Mouse (Mus musculus) right cerebral cortex, postnatal 36 days (tissue): ENCODE measurements around the gene Med29.

Experiments used
- DNase-seq, 2 experiments: peaks; one replicate each; pipeline ENCODE4 v3.0.0; 2022; ENCODE audit warnings: low spot score in 2 of 2, mixed read lengths in 1 of 2

The Med29 gene

DNA sequence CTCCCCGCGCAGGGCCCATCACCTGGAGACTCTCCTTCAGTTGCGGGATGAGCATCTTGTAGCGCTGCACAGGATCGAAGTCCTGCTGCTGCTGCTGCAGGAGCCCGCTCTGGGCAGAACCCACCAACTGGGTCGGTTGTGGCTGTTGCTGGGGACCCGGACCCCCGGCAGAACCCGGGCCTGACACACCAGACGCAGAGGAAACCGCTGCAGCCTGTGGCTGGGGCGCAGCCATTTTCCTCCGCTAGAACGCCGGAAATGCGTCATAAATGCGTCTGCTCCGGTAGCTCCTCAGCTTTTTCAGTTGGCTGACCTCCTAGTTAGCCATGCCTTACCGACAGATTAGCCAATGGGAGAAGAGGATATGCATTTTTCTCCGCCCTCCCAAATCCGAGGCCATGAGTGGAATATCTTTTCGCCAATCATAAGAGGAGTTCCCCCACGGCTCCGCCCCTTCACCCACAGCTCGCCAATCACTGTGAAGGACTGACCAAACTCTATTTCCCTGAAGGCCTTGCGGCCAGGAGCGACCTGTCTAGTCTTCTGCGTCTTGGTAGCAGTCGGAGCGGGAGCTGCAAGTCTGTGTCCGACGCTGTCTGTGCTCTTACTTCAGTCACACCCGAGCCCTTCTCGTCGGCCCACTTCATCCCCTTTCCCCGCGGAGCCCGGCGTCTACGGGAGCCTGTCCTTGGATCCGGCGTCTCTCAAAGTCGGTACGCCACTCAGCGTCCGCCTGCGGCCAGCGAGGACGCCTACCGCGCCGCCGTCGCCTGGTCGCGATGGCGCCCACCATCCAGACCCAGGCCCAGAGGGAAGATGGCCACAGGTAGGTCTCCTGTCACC, at the start of gene Med29, which contains the start of gene Paf1:
Med29 (minus strand) TSS at position 280 of the 843 bp plus-strand sequence.
Paf1 (plus strand) TSS at position 523 of the 843 bp plus-strand sequence.
- DNase-seq, result peak; percentile 98 to 99

GRCm38 (mm10) chr7:28441776-28442485, 49.4 kb upstream of the Med29 start:
- no peak for DNase-seq

- DNase-seq, result no peak
These were observed 48.2 kb upstream of the Med29 start for GRCm38 (mm10) chr7:28440739-28441138.

- no peak for DNase-seq
These were observed 46.3 kb upstream of the Med29 start for GRCm38 (mm10) chr7:28438771-28439170.

DNA sequence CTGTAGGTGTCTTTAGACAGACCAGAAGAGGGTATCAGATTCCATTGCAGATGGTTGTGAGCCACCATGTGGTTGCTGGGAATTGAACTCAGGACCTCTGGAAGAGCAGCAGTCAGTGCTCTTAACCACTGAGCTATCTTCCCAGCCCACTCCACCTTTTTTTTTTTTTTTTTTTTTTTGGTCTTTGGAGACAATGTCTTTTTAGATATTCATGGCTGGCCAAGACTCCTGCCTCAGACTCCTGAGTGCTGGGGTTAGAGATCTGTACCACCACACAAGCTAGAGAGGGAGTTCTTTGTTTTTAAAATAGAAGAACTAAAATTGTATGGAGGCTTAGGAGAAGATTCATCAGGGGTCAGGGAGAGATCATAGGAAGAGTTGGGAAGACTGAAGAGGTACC, 45.5 kb upstream of the Med29 start:
- DNase-seq, result no peak

DNA sequence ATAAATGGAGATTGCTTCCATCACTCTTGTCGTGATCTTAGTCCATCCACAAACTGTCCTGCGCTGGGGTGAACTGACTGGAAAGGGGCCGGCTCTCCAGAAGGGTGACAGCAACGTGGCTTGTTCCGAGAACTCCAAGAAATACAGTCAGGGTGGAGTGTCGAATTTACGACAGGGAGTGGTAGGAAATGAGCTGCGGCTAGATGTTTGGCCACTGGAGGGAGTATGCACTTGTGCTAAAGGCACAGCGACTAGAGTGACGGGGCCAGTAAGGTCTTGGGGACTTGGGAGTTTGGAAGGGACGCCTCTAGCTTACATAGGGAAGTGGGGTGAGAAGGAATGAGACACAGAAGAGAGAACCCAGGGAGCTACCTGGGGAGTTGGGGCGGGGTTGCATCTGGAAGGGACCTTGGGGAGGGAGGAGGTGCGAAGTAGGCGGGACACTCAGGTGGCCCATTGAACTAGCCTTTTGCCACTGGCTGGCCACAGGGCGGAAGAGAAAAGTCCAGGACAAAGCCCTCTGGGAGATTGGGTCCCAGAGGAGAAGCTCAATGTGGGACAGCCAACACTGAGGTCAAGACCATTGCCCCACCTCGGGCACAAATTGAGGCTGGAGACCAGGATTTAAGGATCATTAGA, 44.5 kb upstream of the Med29 start, which contains the start of gene Gmfg:
Gmfg (plus strand) TSS at position 516 of the 639 bp plus-strand sequence.
- peak; percentile 54 to 61 for DNase-seq

DNA sequence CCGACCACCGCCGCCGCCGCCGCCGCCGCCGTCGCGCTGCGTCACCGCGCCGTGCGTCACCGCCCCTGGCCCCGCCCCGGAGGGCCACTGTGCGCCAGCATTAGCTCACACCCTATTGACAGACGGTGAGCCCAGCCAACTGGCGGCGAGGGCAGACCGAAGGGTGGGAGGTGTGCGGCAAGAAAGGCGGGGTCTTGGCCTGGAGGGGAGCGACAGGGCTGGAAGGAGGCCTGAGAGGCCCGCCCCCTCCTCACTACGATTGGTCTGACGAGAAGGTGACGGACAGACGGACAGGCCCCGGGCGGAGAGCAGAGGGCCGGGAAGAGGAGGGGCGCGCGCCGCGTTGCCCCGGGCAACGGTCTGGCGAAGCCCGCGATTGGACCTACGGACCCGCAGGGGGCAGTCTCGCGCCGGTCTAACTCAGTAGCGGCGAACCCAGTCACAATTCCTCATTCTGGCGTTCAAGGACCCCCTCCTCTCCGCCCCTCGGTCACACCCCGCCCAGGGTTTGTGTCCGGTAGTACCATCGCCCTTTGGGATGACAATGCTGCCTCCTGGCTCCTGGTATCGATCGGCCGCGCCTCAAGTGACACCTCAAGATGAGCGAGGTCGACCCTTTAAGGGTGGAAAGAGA, 43.9 kb upstream of the Med29 start:
- DNase-seq, result peak; percentile 100

GRCm38 (mm10) chr7:28435660-28436259, 43.3 kb upstream of the Med29 start:
- no peak for DNase-seq

GRCm38 (mm10) chr7:28432252-28432651, 39.7 kb upstream of the Med29 start:
- DNase-seq, result no peak

DNA sequence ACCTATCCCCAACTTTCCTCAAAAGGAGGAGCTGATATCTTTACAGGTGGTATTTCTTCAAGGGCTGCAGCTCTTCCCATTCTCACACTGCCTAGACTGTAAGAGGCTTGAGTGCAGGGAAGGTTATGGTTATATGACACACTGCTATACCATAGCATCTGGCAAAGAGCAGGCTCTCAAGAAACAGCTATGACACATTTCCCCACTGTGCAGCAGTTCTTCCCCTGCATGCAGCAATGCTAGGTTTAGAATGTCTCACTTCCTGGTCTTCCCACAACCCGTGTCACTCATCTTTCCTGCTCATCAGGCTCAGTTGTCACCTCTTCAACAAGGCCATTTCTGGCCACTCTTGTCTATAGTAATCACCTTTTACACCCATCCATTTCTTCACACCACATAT, 38.0 kb upstream of the Med29 start:
- no peak for DNase-seq

GRCm38 (mm10) chr7:28427738-28428137, 35.2 kb upstream of the Med29 start:
- DNase-seq, result no peak

- DNase-seq, result no peak
These were observed 30.5 kb upstream of the Med29 start for GRCm38 (mm10) chr7:28423018-28423417.

DNA sequence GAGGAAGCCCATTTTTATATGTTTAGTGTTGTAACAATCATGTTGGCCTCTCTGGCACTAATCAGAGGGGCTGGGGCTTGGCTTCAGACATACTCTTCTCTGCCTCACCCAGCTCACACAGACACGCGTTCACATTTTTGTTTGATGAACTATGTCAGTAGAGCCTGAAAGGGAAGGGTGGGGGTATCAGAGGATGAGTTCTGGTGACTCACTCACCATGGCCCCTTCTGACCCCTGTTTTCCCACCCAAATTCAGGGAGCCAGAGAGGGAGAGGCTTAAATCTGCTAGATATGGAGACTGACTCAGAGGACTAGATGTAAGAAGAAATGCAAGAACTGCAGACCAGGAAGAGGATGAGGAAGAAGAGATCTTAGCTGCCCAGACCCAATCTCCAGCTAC, 26.9 kb upstream of the Med29 start:
- DNase-seq, result no peak

- DNase-seq, result no peak
These were observed 25.7 kb upstream of the Med29 start for GRCm38 (mm10) chr7:28418096-28418670.

DNA sequence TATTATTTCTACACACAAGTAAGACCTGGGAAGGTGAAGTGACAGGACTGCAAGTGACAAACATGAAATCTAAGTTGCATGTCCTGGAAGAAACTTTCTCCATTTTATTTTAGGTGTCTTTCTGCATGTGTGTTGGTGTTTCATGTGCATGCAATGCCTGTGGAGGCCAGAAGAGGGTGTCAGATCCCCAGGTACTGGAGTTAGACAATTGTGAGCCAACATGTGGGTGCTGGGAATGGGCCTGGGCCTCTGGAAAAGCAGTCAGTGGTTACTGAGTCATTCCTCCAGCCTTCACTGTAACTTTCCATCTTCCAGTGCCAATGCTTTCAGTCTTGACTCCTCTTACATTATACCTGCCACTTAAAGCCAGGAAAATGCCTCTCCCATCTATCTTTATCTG, 24.9 kb upstream of the Med29 start:
- DNase-seq, result no peak

- no peak for DNase-seq
These were observed 20.3 kb upstream of the Med29 start for GRCm38 (mm10) chr7:28412826-28413225.

GRCm38 (mm10) chr7:28410841-28411475, 18.4 kb upstream of the Med29 start:
- no peak for DNase-seq

GRCm38 (mm10) chr7:28401942-28402341, 9.4 kb upstream of the Med29 start:
- no peak for DNase-seq

DNA sequence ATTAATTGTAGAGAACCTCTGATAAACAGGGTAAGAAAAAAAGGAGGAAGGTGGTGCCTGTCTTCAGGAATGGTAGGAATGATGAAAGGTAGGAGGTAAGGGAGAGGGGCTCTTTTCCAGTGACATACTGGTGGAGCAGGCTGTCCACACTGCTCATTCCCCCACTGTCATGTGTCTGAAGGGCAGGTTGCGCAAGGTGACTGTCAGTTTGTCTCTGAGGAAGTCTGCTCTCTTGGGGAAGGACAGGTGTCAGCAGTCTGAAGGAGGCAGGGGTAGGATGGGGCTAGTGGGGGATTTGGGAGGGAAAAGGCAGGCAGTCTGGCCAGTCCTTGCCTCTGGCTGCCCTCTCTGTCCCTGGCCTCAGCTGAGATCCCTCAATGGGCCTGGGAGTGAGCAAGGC, 8.5 kb upstream of the Med29 start:
- no peak for DNase-seq

DNA sequence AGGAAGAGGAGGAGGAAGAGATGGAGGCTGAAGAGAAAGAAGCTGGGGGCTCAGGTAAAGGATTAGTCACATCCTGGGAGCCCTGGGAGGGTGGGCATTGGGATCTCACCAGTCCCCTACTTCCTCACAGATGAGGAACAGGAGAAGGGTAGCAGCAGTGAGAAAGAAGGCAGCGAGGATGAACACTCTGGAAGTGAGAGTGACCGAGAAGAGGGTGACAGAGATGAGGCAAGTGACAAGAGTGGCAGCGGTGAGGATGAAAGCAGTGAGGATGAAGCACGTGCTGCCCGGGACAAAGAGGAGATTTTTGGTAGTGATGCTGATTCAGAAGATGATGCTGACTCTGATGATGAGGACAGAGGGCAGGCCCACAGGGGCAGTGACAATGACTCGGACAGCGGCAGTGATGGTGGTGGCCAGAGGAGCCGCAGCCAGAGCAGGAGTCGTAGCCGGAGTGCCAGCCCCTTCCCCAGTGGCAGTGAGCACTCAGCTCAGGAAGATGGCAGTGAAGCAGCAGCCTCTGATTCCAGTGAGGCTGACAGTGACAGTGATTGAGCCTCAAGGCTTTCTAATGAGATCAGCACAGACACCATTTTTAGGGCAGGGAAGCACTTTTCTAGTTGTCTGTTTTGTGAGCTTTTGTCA, 6.3 kb upstream of the Med29 start:
- DNase-seq, result no peak
